Mouse (Mus musculus): ENCODE results near the gene Map3k5. TPM values are rescaled to one million over a fixed set of nuclear protein-coding genes. Genes with fewer than 3 reads are reported as not detected.

The Map3k5 gene
- total and polyA plus RNA-seq, 3 experiments: 15.8 to 31.0 (median 27.6) TPM

- TF ChIP-seq PAX5 (IDR thresholded peaks at IDR 0.05; ENCODE audit: low read length): no peak
- no peak for TF ChIP-seq CHD2 (IDR thresholded peaks at IDR 0.05; ENCODE audit: low read length)
- TF ChIP-seq NELFE (IDR thresholded peaks at IDR 0.05; ENCODE audit: low read depth, low read length): no peak
- TF ChIP-seq JUND (conservative IDR thresholded peaks at IDR 0.05; ENCODE audit: low read depth, low read length): no peak
- TF ChIP-seq POLR2AphosphoS2 (IDR thresholded peaks at IDR 0.05; ENCODE audit: low read depth, low read length): no peak
- TF ChIP-seq USF1 (IDR thresholded peaks at IDR 0.05; ENCODE audit: low read depth, low read length): no peak
- TF ChIP-seq EP300 (IDR thresholded peaks at IDR 0.05; ENCODE audit: low read length): no peak
- no peak for TF ChIP-seq CHD1 (IDR thresholded peaks at IDR 0.05; ENCODE audit: low read depth, low read length)
- TF ChIP-seq E2F4 (IDR thresholded peaks at IDR 0.05; ENCODE audit: insufficient replicate concordance, low read depth, low read length): no peak
- TF ChIP-seq RAD21 (IDR thresholded peaks at IDR 0.05; ENCODE audit: low read depth, low read length): peak; percentile 49
These were observed 42.6 kb upstream of the Map3k5 start (continued) for GRCm38 (mm10) chr10:19891686-19892085.

- TF ChIP-seq MXI1 (IDR thresholded peaks at IDR 0.05; ENCODE audit: low read depth, low read length) (no peak), ELF1 (IDR thresholded peaks at IDR 0.05; ENCODE audit: low read depth, low read length) (no peak), USF1 (IDR thresholded peaks at IDR 0.05; ENCODE audit: low read depth, low read length) (no peak), NRF1 (IDR thresholded peaks at IDR 0.05; ENCODE audit: low read depth, low read length) (no peak), KAT2A (IDR thresholded peaks at IDR 0.05; ENCODE audit: insufficient replicate concordance, low read length) (no peak), ETS1 (conservative IDR thresholded peaks at IDR 0.05; ENCODE audit: low read depth, low read length) (no peak), RAD21 (IDR thresholded peaks at IDR 0.05; ENCODE audit: low read depth, low read length) (no peak), SIN3A (IDR thresholded peaks at IDR 0.05; ENCODE audit: low read length) (no peak), MAX (IDR thresholded peaks at IDR 0.05; ENCODE audit: low read length) (no peak), ZNF384 (IDR thresholded peaks at IDR 0.05; ENCODE audit: low read depth, low read length) (no peak), MYC (IDR thresholded peaks at IDR 0.05; ENCODE audit: low read depth, low read length) (no peak), POLR2A (IDR thresholded peaks at IDR 0.05; ENCODE audit: low read depth, low read length) (no peak), NELFE (IDR thresholded peaks at IDR 0.05; ENCODE audit: low read depth, low read length) (no peak)
- H3K36me3 ChIP-seq (replicated peaks in 1 of 2; ENCODE audit: control insufficient read depth in 1 of 2, insufficient read depth in 1 of 2, low read length in 1 of 2): peaks cover 4 to 51% of the 10 kb centered on the region in 2 experiments
These were observed 41.1 kb upstream of the Map3k5 start for GRCm38 (mm10) chr10:19893146-19893545.

More at GRCm38 (mm10) chr10:19893146-19893545, 41.1 kb upstream of the Map3k5 start:
- H3K27me3 ChIP-seq (replicated peaks): no peaks in the 10 kb centered on the region
- H3K9me3 ChIP-seq (replicated peaks; ENCODE audit: low read length): no peaks in the 10 kb centered on the region
- dilution Hi-C loops (cut with MboI; ENCODE audit: extremely low pct_ligation_motif_present, extremely low pct_unique_long_range_greater_than_20kb, low sequenced_read_pairs): no loop called here
- H3K27ac ChIP-seq (ENCODE audit: insufficient read depth, low read depth): no peak overlapping the region
- in situ Hi-C loops (cut with MboI; ENCODE audit: low pct_ligation_motif_present, low pct_unique_long_range_greater_than_20kb, low sequenced_read_pairs): loop anchor here (5.0 to 10.0 kb wide), 2 partner anchors 68 to 181 kb away; partner anchors contain the start of gene Il20ra
- H3K4me2 ChIP-seq (ENCODE audit: insufficient read depth, low read depth, poor library complexity, severe bottlenecking): no peak overlapping the region
- H3K4me3 ChIP-seq (replicated peaks in 1 of 3; ENCODE audit: low read depth in 2 of 3, low read length in 2 of 3, poor library complexity in 1 of 3): no peak overlapping the region
- no peak for DNase-seq (ENCODE audit: extremely low read depth)
- peaks cover 12 to 31% of the 10 kb centered on the region in 2 experiments for H3K4me1 ChIP-seq (ENCODE audit: control insufficient read depth in 1 of 2, insufficient read depth in 2 of 2)
- H3K9ac ChIP-seq (ENCODE audit: insufficient read depth, low read depth): no peak overlapping the region
- H3K79me2 ChIP-seq (replicated peaks; ENCODE audit: control insufficient read depth, extremely low read depth, insufficient read depth, poor library complexity, severe bottlenecking): no peaks in the 10 kb centered on the region

Measured in CH12.LX (cell line).